9 mouse cellular contexts compared by ENCODE assay signal in genomic region chr2:160378271-160378670, GRCm38 (mm10). TPM values are rescaled to one million over a fixed set of nuclear protein-coding genes. Genes with fewer than 3 reads are reported as not detected.
DNase-seq lines count a peak whose midpoint lies in the region; ATAC-seq and TF ChIP-seq lines count a peak whose summit lies in the region.
"Had no signal": no experiment of that assay in that cellular context is flagged by ENCODE, and none has a peak within 500 bp of the region (broad histone marks: within the 10 kb centered on the region; RNA-seq: fewer than 3 reads in every experiment).

No protein-coding gene starts in this region.

- H3K36me3 ChIP-seq in midbrain, embryonic 14.5 days (ENCODE audit: control insufficient read depth, insufficient read depth, low read length): no peaks in the 10 kb centered on the region
- no peaks in the 10 kb centered on the region for H3K36me3 ChIP-seq in midbrain, embryonic 15.5 days (replicated peaks)
- no peaks in the 10 kb centered on the region for H3K36me3 ChIP-seq in small intestine, adult 2 months (ENCODE audit: control insufficient read depth, insufficient read depth, low read length)
- H3K36me3 ChIP-seq in forebrain, embryonic 12.5 days (replicated peaks): no peaks in the 10 kb centered on the region
- H3K36me3 ChIP-seq: heart, embryonic 15.5 days had no signal

- peak; percentile 13 for DNase-seq in cerebellum, adult 9-10 months
- DNase-seq in midbrain, embryonic 14.5 days: peak; percentile 51
- DNase-seq in c-Kit-negative CD71-positive TER-119-positive erythroid progenitor cells, embryonic 14.5 days (ENCODE audit: low read depth, low spot score): peak; percentile 8
- DNase-seq in kidney, postnatal 10 days: peak; percentile 77

- peak; percentile 75; the same call in 1 of the 2 replicates for TF ChIP-seq CTCF in small intestine, adult 2 months (IDR thresholded peaks at IDR 0.05; ENCODE audit: extremely low read depth, insufficient read length, insufficient replicate concordance, low read depth, low read length)

- no peak for TF ChIP-seq POLR2A in small intestine, adult 2 months (IDR thresholded peaks at IDR 0.05; ENCODE audit: low read depth, low read length)

- ATAC-seq in cerebellum, adult (ENCODE audit: insufficient number of reproducible peaks, low FRiP score, low TSS enrichment): no peak
- no peak for ATAC-seq in midbrain, embryonic 14.5 days (ENCODE audit: low FRiP score, low TSS enrichment)
- ATAC-seq in midbrain, embryonic 15.5 days (replicated peaks): no peak
- ATAC-seq in forebrain, embryonic 12.5 days (ENCODE audit: low FRiP score): no peak

- 46% methylated on average over 4 of the region's 4 CpGs for WGBS in midbrain, embryonic 14.5 days
- WGBS in midbrain, embryonic 15.5 days: 54% methylated on average over 4 of the region's 4 CpGs
- 46% methylated on average over 4 of the region's 4 CpGs for WGBS in small intestine, adult 2 months
- 41% methylated on average over 4 of the region's 4 CpGs for WGBS in forebrain, embryonic 12.5 days

- no peaks in the 10 kb centered on the region for H3K9me3 ChIP-seq in midbrain, embryonic 14.5 days (ENCODE audit: control insufficient read depth, low read length)
- H3K9me3 ChIP-seq in midbrain, embryonic 15.5 days: no peaks in the 10 kb centered on the region
- no peaks in the 10 kb centered on the region for H3K9me3 ChIP-seq in forebrain, embryonic 12.5 days
- H3K9me3 ChIP-seq: heart, embryonic 15.5 days had no signal

- H3K9ac ChIP-seq in midbrain, embryonic 14.5 days (replicated peaks; ENCODE audit: low read length): no peak overlapping the region
- no peak overlapping the region for H3K9ac ChIP-seq in midbrain, embryonic 15.5 days
- no peak overlapping the region for H3K9ac ChIP-seq in forebrain, embryonic 12.5 days
- H3K9ac ChIP-seq: heart, embryonic 15.5 days had no signal

- H3K4me2 ChIP-seq in midbrain, embryonic 14.5 days (ENCODE audit: low read length): no peak overlapping the region
- H3K4me2 ChIP-seq in midbrain, embryonic 15.5 days: no peak overlapping the region
- no peak overlapping the region for H3K4me2 ChIP-seq in forebrain, embryonic 12.5 days
- H3K4me2 ChIP-seq: heart, embryonic 15.5 days had no signal

- no peak overlapping the region for H3K4me3 ChIP-seq in midbrain, embryonic 14.5 days (replicated peaks; ENCODE audit: low read depth, low read length)
- no peak overlapping the region for H3K4me3 ChIP-seq in midbrain, embryonic 15.5 days
- H3K4me3 ChIP-seq in small intestine, adult 2 months (ENCODE audit: low read depth, low read length): no peak overlapping the region
- no peak overlapping the region for H3K4me3 ChIP-seq in forebrain, embryonic 12.5 days (replicated peaks)
- H3K4me3 ChIP-seq: heart, embryonic 15.5 days had no signal

- H3K27me3 ChIP-seq in midbrain, embryonic 14.5 days (ENCODE audit: control insufficient read depth, insufficient read depth, low read length): peaks cover 15% of the 10 kb centered on the region; the same call in 1 of the 2 replicates
- peaks cover 20% of the 10 kb centered on the region for H3K27me3 ChIP-seq in midbrain, embryonic 15.5 days (replicated peaks)
- H3K27me3 ChIP-seq in small intestine, adult 2 months (ENCODE audit: control insufficient read depth, insufficient read depth, low read length): no peaks in the 10 kb centered on the region
- H3K27me3 ChIP-seq in forebrain, embryonic 12.5 days: peaks cover 52% of the 10 kb centered on the region

- H3K4me1 ChIP-seq in midbrain, embryonic 14.5 days (ENCODE audit: control insufficient read depth, insufficient read depth, low read length): no peaks in the 10 kb centered on the region
- H3K4me1 ChIP-seq in midbrain, embryonic 15.5 days: no peaks in the 10 kb centered on the region
- no peaks in the 10 kb centered on the region for H3K4me1 ChIP-seq in small intestine, adult 2 months (ENCODE audit: control insufficient read depth, insufficient read depth, insufficient read length, low read length)
- H3K4me1 ChIP-seq in forebrain, embryonic 12.5 days: peaks cover 6% of the 10 kb centered on the region; the same call in 1 of the 2 replicates

- H3K27ac ChIP-seq in midbrain, embryonic 14.5 days (replicated peaks; ENCODE audit: low read depth, low read length): no peak overlapping the region
- H3K27ac ChIP-seq in midbrain, embryonic 15.5 days: no peak overlapping the region
- no peak overlapping the region for H3K27ac ChIP-seq in small intestine, adult 2 months (ENCODE audit: insufficient read depth, low read depth, low read length)
- no peak overlapping the region for H3K27ac ChIP-seq in forebrain, embryonic 12.5 days
- H3K27ac ChIP-seq: heart, embryonic 15.5 days had no signal

RNA-seq across cellular contexts. Expression of gene Mafb, which starts 11.4 kb away (rescaled TPM):
- 4.0 and 4.9 TPM in 2 replicates for polyA plus RNA-seq in midbrain, embryonic 14.5 days (2014; fragmentation: Nextera tagmentation; extraction: Ambion mirVana)
- 6.5 TPM in 2 replicates for polyA plus RNA-seq in midbrain, embryonic 15.5 days (2015; fragmentation: Nextera tagmentation; extraction: Ambion mirVana)
- 33.5 and 65.6 TPM in 2 replicates for polyA plus RNA-seq in small intestine, adult 2 months (2012; rRNA removed)
- polyA plus RNA-seq in forebrain, embryonic 12.5 days (2016; fragmentation: Nextera tagmentation; extraction: Ambion mirVana): 7.5 and 7.8 TPM in 2 replicates

RNA-seq across cellular contexts. Expression of gene Gm826, which starts 44.3 kb away (rescaled TPM):
- 0.38 TPM in 1 of 2 replicates, not detected in the other for polyA plus RNA-seq in midbrain, embryonic 14.5 days (2014; fragmentation: Nextera tagmentation; extraction: Ambion mirVana)
- not detected in 2 replicates for polyA plus RNA-seq in midbrain, embryonic 15.5 days (2015; fragmentation: Nextera tagmentation; extraction: Ambion mirVana)
- 0.13 and 0.65 TPM in 2 replicates for polyA plus RNA-seq in small intestine, adult 2 months (2012; rRNA removed)
- polyA plus RNA-seq in forebrain, embryonic 12.5 days (2016; fragmentation: Nextera tagmentation; extraction: Ambion mirVana): 0.38 TPM in 1 of 2 replicates, not detected in the other

Comparison
In these comparisons a context has a peak if more than half of its experiments do, and no peak if none do; other contexts are left out.
1. DNase-seq: peak in every context shown above with its lines; median percentile 77 in kidney, postnatal 10 days; 51 in midbrain, embryonic 14.5 days; 13 in cerebellum, adult 9-10 months; 8 in c-Kit-negative CD71-positive TER-119-positive erythroid progenitor cells, embryonic 14.5 days.